Mouse (Mus musculus) MEL (cell line): ENCODE measurements around the gene Lrba. TPM values are rescaled to one million over a fixed set of nuclear protein-coding genes. Genes with fewer than 3 reads are reported as not detected.
A peak's percentile ranks its signal among the peaks of the same experiment; 100 is the strongest.

Experiments
- DNase-seq: peaks from one replicate; pipeline ENCODE4 v3.0.0; 2011; ENCODE audit warnings: low read depth, low spot score
- H3K27ac ChIP-seq: 2 replicates; pipeline ENCODE4 v1.5.1; 2012; ENCODE audit warnings: low read depth, mild to moderate bottlenecking, control low read depth, low read length, moderate library complexity; ENCODE audit not compliant: control insufficient read depth
- H3K27me3 ChIP-seq, 2 experiments: fragments of 150-350 bp in 1 of 2; sonication (generic) in 1 of 2; 2 replicates each; pipeline ENCODE4 v1.6.1; 2012; ENCODE audit warnings: low read length in 2 of 2, mild to moderate bottlenecking in 2 of 2, improper control_type of control experiment in 1 of 2, moderate library complexity in 1 of 2; ENCODE audit not compliant: insufficient read depth in 2 of 2, control insufficient read depth in 1 of 2
- H3K36me3 ChIP-seq, 2 experiments: 2 replicates each; pipeline ENCODE4 v1.6.1; 2012 to 2014; ENCODE audit warnings: low read length in 2 of 2, improper control_type of control experiment in 1 of 2, inconsistent platforms in 1 of 2, mild to moderate bottlenecking in 1 of 2; ENCODE audit not compliant: insufficient read depth in 2 of 2, control insufficient read depth in 1 of 2
- H3K4me1 ChIP-seq, 2 experiments: fragments of 150-350 bp in 1 of 2; sonication (generic) in 1 of 2; 2 replicates each; pipeline ENCODE4 v1.6.1; 2012; ENCODE audit warnings: low read length in 2 of 2, improper control_type of control experiment in 1 of 2, mild to moderate bottlenecking in 1 of 2; ENCODE audit not compliant: insufficient read depth in 2 of 2, control insufficient read depth in 1 of 2
- H3K4me3 ChIP-seq, 2 experiments: fragments of 150-350 bp in 1 of 2; sonication (generic) in 1 of 2; 2 replicates each; pipeline ENCODE4 v1.5.1; 2012; ENCODE audit warnings: low read depth in 2 of 2, low read length in 2 of 2, mild to moderate bottlenecking in 2 of 2, moderate library complexity in 2 of 2, control low read depth in 1 of 2, improper control_type of control experiment in 1 of 2; ENCODE audit not compliant: control insufficient read depth in 1 of 2, insufficient read depth in 1 of 2
- H3K79me2 ChIP-seq: 2 replicates; pipeline ENCODE4 v1.6.1; 2012; ENCODE audit warnings: mild to moderate bottlenecking, low read length, moderate library complexity; ENCODE audit not compliant: control insufficient read depth, poor library complexity, insufficient read depth
- H3K9ac ChIP-seq: 2 replicates; pipeline ENCODE4 v1.6.1; 2012; ENCODE audit warnings: low read depth, mild to moderate bottlenecking, control low read depth, low read length, moderate library complexity; ENCODE audit not compliant: control insufficient read depth, poor library complexity, severe bottlenecking
- H3K9me3 ChIP-seq: fragments of 150-350 bp; sonication (generic); replicated peaks from 2 replicates; pipeline ENCODE4 v1.6.1; 2012; ENCODE audit warnings: mild to moderate bottlenecking, low read length, improper control_type of control experiment, moderate library complexity; ENCODE audit not compliant: insufficient read depth
- CHD2 ChIP-seq: IDR thresholded peaks from 2 replicates; pipeline ENCODE4 v1.6.1; 2011; ENCODE audit warnings: low read length, improper control_type of control experiment
- EP300 ChIP-seq, 2 experiments: IDR thresholded peaks; 2 replicates each; pipeline ENCODE4 v1.6.1; 2011; ENCODE audit warnings: improper control_type of control experiment in 2 of 2, low read length in 2 of 2, low read depth in 1 of 2, mild to moderate bottlenecking in 1 of 2
- ETS1 ChIP-seq: IDR thresholded peaks from 2 replicates; pipeline ENCODE4 v1.6.1; 2012; ENCODE audit warnings: low read depth, mild to moderate bottlenecking, inconsistent platforms, low read length, improper control_type of control experiment, moderate library complexity
- GABPA ChIP-seq: IDR thresholded peaks from 2 replicates; pipeline ENCODE4 v1.6.1; 2012; ENCODE audit warnings: low read depth, mild to moderate bottlenecking, inconsistent platforms, low read length, improper control_type of control experiment, moderate library complexity
- GATA1 ChIP-seq: IDR thresholded peaks from 2 replicates; pipeline ENCODE4 v1.6.1; 2011; ENCODE audit warnings: low read depth, low read length, improper control_type of control experiment
- MAFK ChIP-seq: IDR thresholded peaks from 2 replicates; pipeline ENCODE4 v1.6.1; 2011; ENCODE audit warnings: low read depth, mild to moderate bottlenecking, low read length, improper control_type of control experiment, borderline replicate concordance
- MEF2A ChIP-seq: IDR thresholded peaks from 2 replicates; pipeline ENCODE4 v1.6.1; 2014; ENCODE audit warnings: low read depth, mild to moderate bottlenecking, inconsistent platforms, low read length, improper control_type of control experiment; ENCODE audit not compliant: poor library complexity, insufficient replicate concordance, severe bottlenecking; ENCODE audit errors: extremely low read depth
- MXI1 ChIP-seq: IDR thresholded peaks from 2 replicates; pipeline ENCODE4 v1.6.1; 2011; ENCODE audit warnings: mild to moderate bottlenecking, low read depth, low read length, improper control_type of control experiment
- MYC ChIP-seq: IDR thresholded peaks from 2 replicates; pipeline ENCODE4 v1.6.1; 2011; ENCODE audit warnings: low read depth, mild to moderate bottlenecking, low read length, improper control_type of control experiment, moderate library complexity
- NELFE ChIP-seq: IDR thresholded peaks from 2 replicates; pipeline ENCODE4 v1.6.1; 2011; ENCODE audit warnings: low read depth, low read length, improper control_type of control experiment
- POLR2AphosphoS2 ChIP-seq: IDR thresholded peaks from 2 replicates; pipeline ENCODE4 v1.6.1; 2011; ENCODE audit warnings: low read length, improper control_type of control experiment
- RAD21 ChIP-seq: IDR thresholded peaks from 2 replicates; pipeline ENCODE4 v1.6.1; 2011; ENCODE audit warnings: mild to moderate bottlenecking, low read depth, low read length, improper control_type of control experiment
- RCOR1 ChIP-seq: IDR thresholded peaks from 2 replicates; pipeline ENCODE4 v1.6.1; 2012; ENCODE audit warnings: low read depth, mild to moderate bottlenecking, inconsistent platforms, low read length, improper control_type of control experiment
- TBP ChIP-seq: IDR thresholded peaks from 2 replicates; pipeline ENCODE4 v1.8.0; 2011; ENCODE audit warnings: low read depth, low read length, improper control_type of control experiment
- TCF12 ChIP-seq: IDR thresholded peaks from 2 replicates; pipeline ENCODE4 v1.6.1; 2014; ENCODE audit warnings: low read depth, mild to moderate bottlenecking, inconsistent platforms, low read length, improper control_type of control experiment, moderate library complexity
- ZC3H11A ChIP-seq: IDR thresholded peaks from 2 replicates; pipeline ENCODE4 v1.6.1; 2012; ENCODE audit warnings: low read depth, mild to moderate bottlenecking, inconsistent platforms, low read length, improper control_type of control experiment
- ZNF384 ChIP-seq: IDR thresholded peaks from 2 replicates; pipeline ENCODE4 v1.6.1; 2012; ENCODE audit warnings: low read depth, mild to moderate bottlenecking, inconsistent platforms, low read length, improper control_type of control experiment
- polyA plus RNA-seq, 2 experiments: library from polyadenylated mRNA; stranded (reverse) in 1 of 2; unstranded in 1 of 2; fragments of >175 nt in 1 of 2; fragments of >200 nt in 1 of 2; gene quantifications; 2 replicates each; pipeline versions ENCODE4 v1.2.1 to v1.2.4; 2012; ENCODE audit warnings: low replicate concordance in 2 of 2, low read depth in 1 of 2; ENCODE audit not compliant: insufficient read length in 2 of 2, insufficient read depth in 1 of 2, missing spikeins in 1 of 2
- total RNA-seq: library from RNA; depleted of rRNA; stranded (reverse); fragments of 300-350 nt; gene quantifications from 2 replicates; pipeline ENCODE4 v1.2.3, GENCODE M21; 2012

Gene Lrba
- total and polyA plus RNA-seq, 3 experiments: 10.9 to 17.9 TPM; not detected in 1

DNA sequence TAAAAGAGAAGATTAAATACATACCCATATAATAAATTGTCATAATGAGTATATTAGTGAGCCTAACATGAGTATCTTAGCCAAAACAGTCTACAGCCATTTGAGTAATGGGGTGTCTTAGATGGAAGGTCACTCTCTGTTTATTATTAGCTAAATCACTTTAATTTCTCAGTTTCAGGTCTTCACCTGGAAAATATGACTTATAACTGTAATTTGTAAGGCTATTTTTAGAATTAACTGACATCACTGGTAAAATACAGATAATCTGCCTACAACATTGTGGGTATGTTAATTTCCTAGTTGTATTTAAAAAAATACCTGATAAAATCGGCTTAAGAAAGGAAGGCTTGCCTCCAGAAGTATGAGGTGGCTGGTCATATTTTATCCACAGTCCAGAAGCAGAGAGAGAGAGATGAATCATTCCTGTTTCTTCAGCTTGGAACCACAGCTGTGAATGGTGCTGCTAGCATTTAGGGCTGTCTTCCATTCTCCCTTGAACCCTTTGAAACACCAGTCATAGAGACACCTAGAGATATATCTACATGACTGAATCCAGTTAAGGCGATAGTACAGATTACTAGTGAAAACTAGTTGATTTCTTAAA is 294.1 kb downstream of the Lrba start:
- H3K36me3 ChIP-seq: peaks cover 0 to 9% of the 10 kb centered on the region in 2 experiments; a peak in 2 of 4 replicates
- TF ChIP-seq MYC (no peak), CHD2 (no peak), ZC3H11A (no peak), TCF12 (no peak), TBP (no peak), MAFK (no peak), GATA1 (0 out of 2 replicates have a peak, but pooled peaks have one; percentile 1)
- TF ChIP-seq, all 39 proteins: peak for 1
- H3K79me2 ChIP-seq: no peaks in the 10 kb centered on the region
- H3K9me3 ChIP-seq: no peaks in the 10 kb centered on the region
- H3K4me3 ChIP-seq: no peak overlapping the region
- peak; percentile 10 for DNase-seq
- H3K4me1 ChIP-seq: peaks cover 0 to 4% of the 10 kb centered on the region in 2 experiments; a peak in 3 of 4 replicates
- no peak overlapping the region for H3K9ac ChIP-seq
- no peak overlapping the region for H3K27ac ChIP-seq
- H3K27me3 ChIP-seq: no peaks in the 10 kb centered on the region

DNA sequence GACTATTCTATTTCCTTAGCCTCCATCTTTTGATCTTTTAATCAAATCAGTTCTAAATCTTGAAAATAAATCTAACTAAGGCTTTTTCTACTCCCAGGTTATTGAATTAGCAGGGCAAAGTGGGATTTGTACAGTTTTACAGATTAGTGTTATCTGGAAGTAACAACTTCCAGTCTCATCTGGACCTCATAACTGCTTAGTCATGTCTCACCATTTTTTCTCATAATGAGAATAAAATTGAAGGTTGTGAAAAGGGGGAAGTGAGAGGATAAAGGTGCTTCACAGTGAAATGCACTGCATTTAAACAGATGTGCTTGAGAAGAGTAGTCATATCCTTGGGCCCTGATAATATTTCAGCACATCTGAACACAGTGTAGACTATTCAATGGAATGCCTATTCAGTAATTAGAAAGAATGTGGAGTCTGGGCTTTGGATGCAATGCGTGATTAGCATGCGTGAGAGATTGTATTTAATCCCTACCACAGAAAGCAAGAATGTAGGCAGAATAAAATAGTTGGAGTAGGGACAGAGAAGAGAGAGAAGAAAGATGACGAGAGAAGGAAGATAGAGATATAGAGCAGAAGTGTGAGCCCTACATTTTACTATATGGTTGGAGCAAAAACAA is 298.5 kb downstream of the Lrba start:
- Histone ChIP-seq H3K36me3 (peaks cover 0 to 9% of the 10 kb centered on the region in 2 experiments; a peak in 2 of 4 replicates), H3K27me3 (no peaks in the 10 kb centered on the region), H3K4me3 (no peak overlapping the region), H3K9ac (no peak overlapping the region), H3K4me1 (peaks cover 0 to 4% of the 10 kb centered on the region in 2 experiments; a peak in 3 of 4 replicates), H3K79me2 (no peaks in the 10 kb centered on the region), H3K27ac (no peak overlapping the region), H3K9me3 (no peaks in the 10 kb centered on the region)
- TF ChIP-seq GATA1 (peak; percentile 23; the same call in 1 of the 2 replicates), TCF12 (peak; percentile 49; the same call in 1 of the 2 replicates), POLR2AphosphoS2 (no peak), NELFE (no peak), EP300 (IDR thresholded peaks at IDR 0.05; ENCODE audit: low read depth in 1 of 2, low read length in 2 of 2) (peak; percentile 70 to 74), MEF2A (no peak), ETS1 (peak; percentile 71), GABPA (peak; percentile 57; the same call in 1 of the 2 replicates), ZNF384 (0 out of 2 replicates have a peak, but pooled peaks have one; percentile 28), RAD21 (no peak), RCOR1 (peak; percentile 92), MXI1 (no peak)
- peak; percentile 67 for DNase-seq
